Mouse (Mus musculus) left cerebral cortex, postnatal 14 days (tissue): ENCODE measurements around the gene Lhfpl2. TPM values are rescaled to one million over a fixed set of nuclear protein-coding genes. Genes with fewer than 3 reads are reported as not detected.

ENCODE experiments used
- DNase-seq, 2 experiments: peaks; one replicate each; pipeline ENCODE4 v3.0.0; 2021 to 2022; ENCODE audit warnings: low spot score in 2 of 2, mixed read lengths in 1 of 2
- intact Hi-C: fragments of 180-260 bp; cut with DNase I; formaldehyde crosslinking; loops from one replicate; pipeline ENCODE4 v1.15.1; 2025
- total RNA-seq, 2 experiments: library from RNA; stranded (reverse); gene quantifications; 2 replicates each; pipeline ENCODE4 v1.2.3; 2021

The Lhfpl2 gene
- total RNA-seq, 2 experiments from 2014 or later: 20.8 TPM

DNA sequence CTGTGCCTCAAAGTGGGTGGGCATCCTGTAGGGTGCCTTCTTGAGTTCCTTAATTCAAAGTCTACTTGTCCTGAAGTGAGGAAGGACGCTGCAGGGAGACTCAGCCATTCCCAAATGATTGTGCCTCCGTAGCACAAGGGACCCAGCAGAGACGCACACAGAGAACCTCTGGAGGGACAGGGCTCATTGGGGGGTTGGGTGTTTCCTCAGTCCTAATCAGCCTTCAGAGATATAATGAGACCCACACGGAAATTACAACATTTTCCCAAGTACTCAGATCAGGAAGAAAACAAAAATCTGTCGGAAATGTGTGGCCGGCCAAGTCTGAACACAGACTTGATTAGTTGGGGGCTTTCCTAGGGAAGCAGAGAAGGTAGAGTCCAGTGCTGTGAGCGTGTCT lies 72.8 kb downstream of the Lhfpl2 start:
- DNase-seq: no peak
- intact Hi-C loops: no loop called here

- no peak for DNase-seq
- intact Hi-C loops: no loop called here
These were observed 73.5 kb downstream of the Lhfpl2 start for GRCm38 (mm10) chr13:94131135-94131534.

GRCm38 (mm10) chr13:94132187-94132995 lies 74.8 kb downstream of the Lhfpl2 start:
- no peak for DNase-seq
- intact Hi-C loops: no loop called here

GRCm38 (mm10) chr13:94134646-94135045 lies 77.0 kb downstream of the Lhfpl2 start:
- DNase-seq: no peak
- intact Hi-C loops: no loop called here

- no peak for DNase-seq
- intact Hi-C loops: no loop called here
These were observed 77.6 kb downstream of the Lhfpl2 start for GRCm38 (mm10) chr13:94135180-94135579.

- intact Hi-C loops: loop anchor here (10.0 kb wide), 1 partner anchor 285 kb away; no protein-coding TSS in a partner anchor
- no peak for DNase-seq
These were observed 82.3 kb downstream of the Lhfpl2 start for GRCm38 (mm10) chr13:94139713-94140445.

- DNase-seq: no peak
- intact Hi-C loops: loop anchor here (10.0 kb wide), 1 partner anchor 286 kb away; no protein-coding TSS in a partner anchor
These were observed 82.8 kb downstream of the Lhfpl2 start for GRCm38 (mm10) chr13:94140446-94140845.

DNA sequence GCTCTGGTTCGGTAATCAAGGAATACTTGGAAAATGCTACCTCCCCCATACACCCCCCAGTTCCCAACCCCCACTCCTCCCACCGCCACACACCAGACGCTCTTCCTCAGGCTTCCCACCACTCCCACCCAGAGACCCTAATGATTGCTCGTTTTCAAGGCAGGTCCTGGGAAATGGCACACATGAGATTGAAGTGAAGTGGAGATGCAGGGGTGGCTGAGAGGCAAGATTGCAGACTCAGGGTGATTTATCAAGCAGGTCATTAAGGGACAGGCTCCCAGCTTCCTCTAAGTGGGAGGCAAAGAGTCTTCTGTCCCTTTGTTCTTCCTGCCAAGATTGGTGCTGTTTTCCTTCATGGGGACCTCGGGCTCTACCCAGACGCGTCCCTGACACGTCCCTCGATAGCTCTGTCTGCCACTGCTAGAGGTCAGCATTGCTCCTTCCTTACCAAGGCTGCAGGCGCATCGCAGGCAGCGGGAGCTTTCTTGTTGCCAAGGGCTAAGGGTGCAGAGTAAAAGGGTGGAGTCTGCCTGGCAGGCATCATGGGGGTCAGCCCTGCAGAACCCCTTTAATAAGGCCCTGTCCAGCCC lies 85.6 kb downstream of the Lhfpl2 start:
- intact Hi-C loops: loop anchor here (10.0 kb wide), 1 partner anchor 288 kb away; no protein-coding TSS in a partner anchor
- DNase-seq: no peak

DNA sequence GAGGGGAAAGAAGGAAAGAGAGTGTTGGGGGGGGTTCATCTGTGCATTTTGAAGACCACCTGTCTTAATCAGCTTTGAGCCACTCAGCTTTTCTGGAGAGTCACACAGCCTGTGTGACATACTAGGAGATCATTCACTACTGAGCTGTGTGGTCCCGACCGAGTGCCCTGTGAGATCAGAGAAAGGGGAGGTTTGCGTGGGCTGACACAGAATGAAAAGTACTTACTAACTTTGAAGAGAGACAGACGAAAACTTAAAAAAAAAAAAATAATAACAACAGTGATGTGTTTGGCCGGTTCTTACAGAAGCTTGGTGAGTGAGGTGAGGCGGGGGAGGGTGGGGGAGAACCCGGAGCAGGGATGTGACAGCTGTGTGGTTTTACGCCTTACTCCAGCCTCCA lies 86.9 kb downstream of the Lhfpl2 start:
- DNase-seq: no peak
- intact Hi-C loops: loop anchor here (10.0 kb wide), 1 partner anchor 290 kb away; no protein-coding TSS in a partner anchor

DNA sequence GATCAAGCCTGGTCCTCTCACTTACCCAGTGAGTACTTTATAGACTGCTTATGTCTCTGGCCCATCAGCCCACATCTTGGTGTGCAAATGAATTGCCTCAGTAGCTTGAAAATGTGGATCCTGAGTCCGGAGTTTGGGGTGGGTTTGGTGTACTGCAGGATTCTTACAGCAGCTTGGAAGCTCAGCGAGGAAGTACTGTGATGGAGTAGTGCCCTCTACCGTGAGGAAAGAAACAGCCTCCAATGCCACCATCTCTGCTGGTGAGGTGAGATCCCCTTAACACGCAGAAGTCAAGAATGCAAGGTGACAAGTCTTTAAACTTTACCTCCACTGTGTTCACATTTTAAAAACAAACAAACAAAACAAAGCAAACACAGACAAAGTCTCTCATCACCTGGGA lies 89.7 kb downstream of the Lhfpl2 start:
- peak; percentile 69 to 70 for DNase-seq
- intact Hi-C loops: loop anchor here (5.0 to 10.0 kb wide), 2 partner anchors 292 to 350 kb away; no protein-coding TSS in a partner anchor

DNA sequence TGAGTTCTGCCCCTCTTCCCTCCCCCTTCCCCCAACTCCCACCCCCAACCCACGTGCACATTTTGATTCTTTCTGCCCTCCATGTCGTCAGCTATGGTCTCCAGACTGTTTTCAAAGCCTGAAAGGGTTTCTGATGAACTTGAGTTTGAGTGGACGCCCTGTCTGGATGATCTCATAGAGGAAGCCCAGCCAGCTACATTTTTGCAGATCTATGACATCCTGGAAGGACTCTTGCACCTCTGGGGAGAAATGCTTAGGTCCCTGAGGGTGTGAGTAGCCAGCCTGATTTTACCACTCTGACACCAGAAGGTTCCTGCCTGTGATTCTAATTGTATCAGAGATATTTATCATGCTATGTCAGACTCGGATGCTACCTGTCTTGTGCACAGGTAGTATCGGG lies 91.4 kb downstream of the Lhfpl2 start:
- intact Hi-C loops: loop anchor here (5.0 to 10.0 kb wide), 2 partner anchors 294 to 352 kb away; no protein-coding TSS in a partner anchor
- no peak for DNase-seq

DNA sequence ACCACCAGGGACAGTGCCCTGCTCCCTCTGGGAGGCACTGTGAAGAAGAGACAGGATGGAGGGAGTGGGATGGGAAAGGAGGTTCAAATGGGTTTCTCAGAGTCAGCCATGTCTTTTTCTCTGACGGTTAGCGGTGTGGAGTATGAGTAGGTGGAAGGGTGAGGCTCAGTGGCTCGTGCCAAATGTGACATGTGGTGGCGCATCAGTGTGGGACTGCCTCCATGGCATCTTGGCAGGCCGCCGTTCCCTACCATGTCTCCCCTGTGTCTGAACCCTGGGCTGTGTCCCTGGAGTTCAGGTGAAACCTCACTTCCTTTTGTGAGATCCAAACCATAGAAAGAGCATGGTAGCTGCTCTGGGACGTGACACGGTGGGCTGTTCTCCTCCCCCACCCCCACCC lies 92.2 kb downstream of the Lhfpl2 start:
- DNase-seq: no peak
- intact Hi-C loops: loop anchor here (5.0 to 10.0 kb wide), 2 partner anchors 295 to 352 kb away; no protein-coding TSS in a partner anchor

GRCm38 (mm10) chr13:94151308-94151707 lies 93.7 kb downstream of the Lhfpl2 start:
- no peak for DNase-seq
- intact Hi-C loops: no loop called here

DNA sequence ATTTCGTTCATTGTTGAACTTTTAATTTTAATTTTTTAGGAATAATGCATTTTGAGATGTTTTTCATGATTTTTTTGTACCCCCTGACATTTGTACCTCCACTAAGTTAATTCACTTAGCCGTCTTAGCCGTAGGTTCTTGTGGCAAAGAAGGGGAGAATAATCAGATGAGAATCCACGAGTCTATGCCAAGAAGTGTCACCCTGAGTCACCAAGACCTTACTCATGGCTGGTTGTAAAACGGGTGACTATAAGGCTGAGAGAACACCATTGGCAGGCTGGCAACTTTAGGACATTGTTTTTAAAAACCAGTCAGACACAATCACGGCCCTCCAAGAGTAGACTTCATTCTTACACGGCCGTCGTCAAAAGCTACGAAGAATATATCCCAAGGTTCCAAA lies 95.2 kb downstream of the Lhfpl2 start:
- intact Hi-C loops: no loop called here
- DNase-seq: no peak

GRCm38 (mm10) chr13:94153658-94154057 lies 96.1 kb downstream of the Lhfpl2 start:
- no peak for DNase-seq
- intact Hi-C loops: no loop called here

GRCm38 (mm10) chr13:94154512-94155296 lies 97.1 kb downstream of the Lhfpl2 start:
- DNase-seq: no peak
- intact Hi-C loops: no loop called here

GRCm38 (mm10) chr13:94155657-94156429 lies 98.2 kb downstream of the Lhfpl2 start:
- intact Hi-C loops: no loop called here
- DNase-seq: no peak

- no peak for DNase-seq
- intact Hi-C loops: no loop called here
These were observed 101.4 kb downstream of the Lhfpl2 start for GRCm38 (mm10) chr13:94158864-94159477.
